Mouse (Mus musculus): ENCODE results near the gene Irs2. TPM values are rescaled to one million over a fixed set of nuclear protein-coding genes. Genes with fewer than 3 reads are reported as not detected.

The Irs2 gene
- polyA plus RNA-seq, 1 experiment from 2014 or later: 5.6 TPM

GRCm38 (mm10) chr8:10953346-10954053, 54.8 kb downstream of the Irs2 start:
- no peak for DNase-seq (ENCODE audit: low spot score)
- Histone ChIP-seq H3K4me3 (no peak overlapping the region), H3K9me3 (replicated peaks) (no peaks in the 10 kb centered on the region), H3K4me1 (peaks cover 55% of the 10 kb centered on the region), H3K36me3 (no peaks in the 10 kb centered on the region), H3K27me3 (ENCODE audit: low read depth, poor library complexity, severe bottlenecking) (peaks cover 31% of the 10 kb centered on the region), H3K27ac (replicated peaks) (peak overlapping the region; percentile 73)
- WGBS: 40% methylated on average over 11 of the region's 11 CpGs

DNA sequence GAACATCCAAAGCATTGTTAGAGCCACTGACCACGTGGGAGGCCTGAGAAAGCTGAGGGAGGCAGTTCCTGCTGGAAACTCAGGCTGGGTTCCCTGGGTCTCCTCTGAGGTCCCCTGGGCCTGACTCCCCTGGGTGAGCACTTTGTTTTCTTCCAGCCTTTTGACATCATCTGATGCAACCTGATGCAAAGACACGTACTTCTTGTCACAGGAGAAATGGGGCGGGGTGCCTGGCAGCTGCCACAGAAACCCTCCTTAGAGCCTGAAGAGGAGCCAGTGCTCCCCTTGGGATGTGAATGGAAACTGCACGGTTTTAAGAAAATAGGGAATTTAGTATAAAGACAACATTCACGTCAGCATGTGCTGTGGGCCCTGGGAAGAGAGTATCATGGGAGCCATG, 55.6 kb downstream of the Irs2 start:
- 44% methylated on average over 5 of the region's 5 CpGs for WGBS
- no peaks in the 10 kb centered on the region for H3K9me3 ChIP-seq (replicated peaks)
- H3K27me3 ChIP-seq (ENCODE audit: low read depth, poor library complexity, severe bottlenecking): peaks cover 28% of the 10 kb centered on the region
- H3K4me1 ChIP-seq: peaks cover 55% of the 10 kb centered on the region
- DNase-seq (ENCODE audit: low spot score): no peak
- no peak overlapping the region for H3K4me3 ChIP-seq
- H3K36me3 ChIP-seq: no peaks in the 10 kb centered on the region
- H3K27ac ChIP-seq (replicated peaks): peak overlapping the region; percentile 73

GRCm38 (mm10) chr8:10952235-10952634, 56.0 kb downstream of the Irs2 start:
- Histone ChIP-seq H3K27me3 (ENCODE audit: low read depth, poor library complexity, severe bottlenecking) (peaks cover 31% of the 10 kb centered on the region), H3K9me3 (replicated peaks) (no peaks in the 10 kb centered on the region), H3K4me3 (no peak overlapping the region), H3K27ac (replicated peaks) (peak overlapping the region; percentile 73), H3K4me1 (peaks cover 55% of the 10 kb centered on the region), H3K36me3 (no peaks in the 10 kb centered on the region)
- WGBS: 84% methylated on average over 2 of the region's 2 CpGs
- no peak for DNase-seq (ENCODE audit: low spot score)

DNA sequence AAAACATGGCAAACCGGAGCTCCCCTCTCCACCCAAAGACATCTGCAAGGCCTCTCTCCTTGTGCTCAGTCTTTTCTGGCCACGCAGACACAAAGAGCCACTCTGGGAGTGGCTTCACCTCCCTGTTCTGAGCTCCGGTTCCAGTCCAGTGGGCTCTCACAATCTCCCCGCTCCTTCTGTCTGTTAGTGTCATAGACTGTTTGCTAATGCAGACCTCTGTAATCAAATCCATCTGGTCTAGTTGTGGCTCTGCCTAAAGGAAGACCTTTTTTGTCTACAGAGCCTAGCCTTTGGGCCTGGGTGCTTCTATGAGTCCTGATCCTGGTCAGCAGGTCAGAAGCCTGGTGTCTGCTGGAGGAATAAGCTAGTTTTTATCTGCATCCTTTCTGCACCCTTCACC, 56.7 kb downstream of the Irs2 start:
- Histone ChIP-seq H3K27me3 (ENCODE audit: low read depth, poor library complexity, severe bottlenecking) (peaks cover 31% of the 10 kb centered on the region), H3K36me3 (no peaks in the 10 kb centered on the region), H3K27ac (replicated peaks) (peak overlapping the region; percentile 73), H3K4me3 (no peak overlapping the region), H3K4me1 (peaks cover 56% of the 10 kb centered on the region), H3K9me3 (replicated peaks) (no peaks in the 10 kb centered on the region)
- no peak for DNase-seq (ENCODE audit: low spot score)
- 34% methylated on average over 4 of the region's 4 CpGs for WGBS

DNA sequence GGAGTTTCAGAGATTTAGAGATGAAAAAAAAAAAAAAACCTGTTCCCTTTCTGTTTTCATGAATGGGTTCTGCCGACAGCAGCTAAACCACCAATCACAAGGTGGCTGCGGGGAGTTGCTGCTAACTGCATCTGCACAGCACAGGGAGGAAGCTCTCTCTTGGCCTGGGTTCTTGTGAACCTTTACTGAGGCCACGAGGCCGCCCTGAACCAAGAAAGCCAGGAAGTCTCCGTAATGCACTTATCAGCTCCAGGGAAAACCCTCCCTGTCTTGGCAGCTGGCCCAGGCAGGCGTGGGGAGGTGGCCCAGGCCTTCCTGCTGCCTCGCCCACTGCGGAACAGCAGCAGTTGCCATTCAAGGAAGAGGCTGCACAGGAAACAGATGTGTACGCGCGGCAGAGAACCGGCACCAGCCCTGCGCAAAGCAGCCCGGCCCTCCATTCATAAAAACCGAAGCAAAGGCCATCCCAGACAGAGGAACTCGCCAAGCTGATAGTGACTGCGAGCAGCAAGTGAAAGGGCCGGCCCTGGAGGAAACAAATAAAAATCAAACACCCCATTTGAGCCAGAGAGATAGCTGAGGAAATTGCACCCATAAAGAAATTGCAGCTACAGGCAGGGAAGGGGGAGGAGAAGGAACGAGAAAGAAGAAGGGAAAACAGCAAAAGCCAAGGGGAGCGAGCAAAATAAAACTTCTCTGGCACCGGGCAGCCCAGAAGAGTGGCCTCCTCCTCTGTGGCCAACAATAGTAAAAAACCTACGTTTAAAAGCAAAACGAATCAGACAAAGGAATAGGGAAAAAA, 62.1 kb downstream of the Irs2 start:
- H3K36me3 ChIP-seq: no peaks in the 10 kb centered on the region
- peaks cover 55% of the 10 kb centered on the region for H3K27me3 ChIP-seq (ENCODE audit: low read depth, poor library complexity, severe bottlenecking)
- H3K4me3 ChIP-seq: peak overlapping the region; percentile 12
- peak; percentile 76 for DNase-seq (ENCODE audit: low spot score)
- WGBS: 12% methylated on average over 23 of the region's 23 CpGs
- H3K27ac ChIP-seq (replicated peaks): peak overlapping the region; percentile 86
- peaks cover 43% of the 10 kb centered on the region for H3K4me1 ChIP-seq
- no peaks in the 10 kb centered on the region for H3K9me3 ChIP-seq (replicated peaks)

GRCm38 (mm10) chr8:10945490-10945889, 62.8 kb downstream of the Irs2 start:
- H3K27me3 ChIP-seq (ENCODE audit: low read depth, poor library complexity, severe bottlenecking): peaks cover 49% of the 10 kb centered on the region
- H3K4me3 ChIP-seq: no peak overlapping the region
- WGBS: 81% methylated on average over 2 of the region's 2 CpGs
- H3K36me3 ChIP-seq: no peaks in the 10 kb centered on the region
- H3K4me1 ChIP-seq: peaks cover 43% of the 10 kb centered on the region
- no peaks in the 10 kb centered on the region for H3K9me3 ChIP-seq (replicated peaks)
- peak overlapping the region; percentile 86 for H3K27ac ChIP-seq (replicated peaks)
- DNase-seq (ENCODE audit: low spot score): no peak

GRCm38 (mm10) chr8:10943314-10944060, 64.8 kb downstream of the Irs2 start:
- Histone ChIP-seq H3K27me3 (ENCODE audit: low read depth, poor library complexity, severe bottlenecking) (peaks cover 56% of the 10 kb centered on the region), H3K36me3 (no peaks in the 10 kb centered on the region), H3K27ac (replicated peaks) (no peak overlapping the region; the same call in 1 of the 2 replicates), H3K9me3 (replicated peaks) (no peaks in the 10 kb centered on the region), H3K4me1 (peaks cover 53% of the 10 kb centered on the region), H3K4me3 (no peak overlapping the region)
- no peak for DNase-seq (ENCODE audit: low spot score)
- WGBS: 88% methylated on average over 9 of the region's 9 CpGs

DNA sequence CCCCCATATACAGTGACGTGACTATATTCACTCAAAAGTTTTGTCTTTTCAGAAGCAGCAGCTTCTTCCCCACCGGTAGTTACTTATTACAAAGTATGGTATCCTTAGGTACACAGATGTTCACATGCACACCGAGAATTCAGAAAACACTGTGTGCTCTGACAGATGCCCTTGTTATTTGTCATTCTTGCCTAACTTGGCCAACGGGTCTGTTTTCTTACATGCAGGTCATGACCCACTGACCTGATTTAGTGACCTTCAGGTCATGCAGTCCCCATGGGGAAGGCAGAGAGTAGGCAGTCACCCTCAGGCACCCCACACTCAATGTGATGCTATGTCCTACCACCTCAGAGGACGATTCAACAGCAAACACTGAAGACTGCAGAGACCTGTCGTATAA, 68.4 kb downstream of the Irs2 start:
- Histone ChIP-seq H3K4me3 (no peak overlapping the region), H3K36me3 (no peaks in the 10 kb centered on the region), H3K9me3 (replicated peaks) (no peaks in the 10 kb centered on the region), H3K27me3 (ENCODE audit: low read depth, poor library complexity, severe bottlenecking) (peaks cover 77% of the 10 kb centered on the region), H3K27ac (replicated peaks) (no peak overlapping the region), H3K4me1 (peaks cover 27% of the 10 kb centered on the region)
- WGBS: 47% methylated on average over 6 of the region's 6 CpGs
- DNase-seq (ENCODE audit: low spot score): no peak

DNA sequence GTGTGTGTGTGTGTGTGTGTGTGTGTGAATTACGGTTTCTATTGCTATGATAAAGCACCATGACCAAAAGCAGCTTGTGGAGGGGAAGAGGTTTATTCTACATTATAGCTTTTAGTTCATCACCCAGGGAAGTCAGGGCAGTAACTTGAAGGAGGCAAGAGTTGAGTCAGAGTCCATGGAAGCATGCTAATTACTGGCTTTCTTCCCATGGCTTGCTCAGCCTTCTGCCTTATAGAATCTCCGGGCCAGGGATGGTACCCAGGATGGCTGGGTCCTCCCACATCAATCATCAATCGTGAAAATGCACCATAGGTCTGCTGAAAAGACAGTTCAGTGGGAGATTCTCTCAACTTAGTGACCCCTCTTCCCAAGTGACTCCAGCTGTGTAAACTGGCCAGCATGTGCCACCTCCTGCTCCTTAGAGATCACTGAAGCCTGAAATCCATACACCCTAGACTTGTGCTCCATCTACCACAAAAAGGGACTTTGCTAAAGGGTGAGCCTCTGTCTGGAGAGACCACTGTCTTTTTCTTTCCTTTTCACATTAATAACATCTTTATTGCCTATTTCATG, 69.0 kb downstream of the Irs2 start:
- DNase-seq (ENCODE audit: low spot score): no peak
- WGBS: 74% methylated on average over 3 of the region's 3 CpGs
- Histone ChIP-seq H3K27me3 (ENCODE audit: low read depth, poor library complexity, severe bottlenecking) (peaks cover 79% of the 10 kb centered on the region), H3K9me3 (replicated peaks) (no peaks in the 10 kb centered on the region), H3K36me3 (no peaks in the 10 kb centered on the region), H3K4me3 (no peak overlapping the region), H3K27ac (replicated peaks) (no peak overlapping the region), H3K4me1 (peaks cover 27% of the 10 kb centered on the region)

GRCm38 (mm10) chr8:10938284-10938683, 70.0 kb downstream of the Irs2 start:
- no peak for DNase-seq (ENCODE audit: low spot score)
- Histone ChIP-seq H3K4me1 (peaks cover 27% of the 10 kb centered on the region), H3K36me3 (no peaks in the 10 kb centered on the region), H3K4me3 (no peak overlapping the region), H3K27me3 (ENCODE audit: low read depth, poor library complexity, severe bottlenecking) (peaks cover 80% of the 10 kb centered on the region), H3K9me3 (replicated peaks) (no peaks in the 10 kb centered on the region), H3K27ac (replicated peaks) (no peak overlapping the region)
- 92% methylated on average over 6 of the region's 6 CpGs for whole genome bisulfite sequencing

DNA sequence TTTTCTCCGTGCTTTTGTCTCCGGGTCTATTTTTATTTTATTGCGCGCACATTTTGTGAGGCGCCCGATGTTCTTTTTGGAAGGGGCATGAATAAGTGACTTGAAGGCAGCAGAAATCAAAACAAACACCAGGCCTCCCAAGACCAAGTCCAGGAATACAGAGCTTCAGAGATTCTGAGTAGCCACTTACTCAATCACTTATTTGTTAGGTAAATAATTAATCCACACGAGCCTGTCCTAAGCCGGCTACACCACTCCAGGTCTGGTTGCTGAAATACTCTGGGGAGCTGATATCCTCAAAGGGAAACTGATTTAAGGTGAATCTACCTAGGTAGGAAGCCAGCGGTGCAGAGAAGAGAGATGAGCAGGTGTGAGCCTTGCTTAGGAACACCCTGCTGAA, 71.6 kb downstream of the Irs2 start:
- WGBS: 84% methylated on average over 9 of the region's 9 CpGs
- Histone ChIP-seq H3K9me3 (replicated peaks) (no peaks in the 10 kb centered on the region), H3K36me3 (no peaks in the 10 kb centered on the region), H3K4me1 (peaks cover 27% of the 10 kb centered on the region), H3K4me3 (no peak overlapping the region), H3K27me3 (ENCODE audit: low read depth, poor library complexity, severe bottlenecking) (peaks cover 74% of the 10 kb centered on the region), H3K27ac (replicated peaks) (no peak overlapping the region)
- no peak for DNase-seq (ENCODE audit: low spot score)

GRCm38 (mm10) chr8:10935231-10935630, 73.0 kb downstream of the Irs2 start:
- WGBS: 82% methylated on average over 8 of the region's 8 CpGs
- Histone ChIP-seq H3K4me3 (no peak overlapping the region), H3K27me3 (ENCODE audit: low read depth, poor library complexity, severe bottlenecking) (peaks cover 81% of the 10 kb centered on the region), H3K4me1 (peaks cover 22% of the 10 kb centered on the region), H3K27ac (replicated peaks) (0 out of 2 replicates have a peak overlapping the region, but pooled peaks have one; percentile 4), H3K9me3 (replicated peaks) (no peaks in the 10 kb centered on the region), H3K36me3 (no peaks in the 10 kb centered on the region)
- no peak for DNase-seq (ENCODE audit: low spot score)
